In the genomic region with DNA sequence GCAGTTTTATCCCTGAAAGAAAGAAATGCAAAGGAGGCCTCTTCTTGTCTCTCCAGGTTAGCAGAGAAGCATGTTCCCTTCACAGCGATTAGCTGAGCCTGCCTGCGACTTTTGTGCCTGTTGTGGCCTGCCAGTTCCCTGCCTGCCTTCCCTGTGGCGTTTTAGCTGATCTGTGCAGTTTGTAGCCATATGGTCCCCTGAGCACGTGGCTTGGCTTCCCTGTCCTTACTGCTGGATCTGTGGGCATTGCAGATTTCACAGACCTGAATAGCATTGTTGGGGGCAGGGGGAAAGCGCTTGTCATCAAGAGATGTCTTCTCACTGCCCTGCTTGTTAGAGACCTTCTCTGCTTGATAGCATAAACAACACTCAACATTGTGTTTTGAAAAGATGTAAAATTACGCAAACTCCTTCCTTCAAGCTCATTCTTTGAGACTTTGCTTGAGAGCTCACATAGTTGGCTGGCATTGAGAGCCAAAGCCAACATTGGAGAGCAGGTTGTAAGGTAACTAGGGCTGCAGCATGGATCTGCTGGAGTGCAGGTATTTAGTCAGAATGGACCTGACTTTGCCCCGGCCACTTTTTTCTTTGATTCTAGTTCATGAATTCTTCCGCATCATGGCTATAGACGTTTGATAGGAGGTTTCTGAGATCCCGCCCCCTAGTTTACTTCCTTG, we compare ENCODE assay signal across 9 mouse cellular contexts.
DNase-seq lines count a peak whose midpoint lies in the region; ATAC-seq and TF ChIP-seq lines count a peak whose summit lies in the region.
"Had no signal": no experiment of that assay in that cellular context is flagged by ENCODE, and none has a peak within 500 bp of the region (broad histone marks: within the 10 kb centered on the region; RNA-seq: fewer than 3 reads in every experiment).

No protein-coding gene starts in this region.

- H3K27ac ChIP-seq in forebrain, postnatal 0 days (ENCODE audit: low read depth, low read length) = no peak overlapping the region
- H3K27ac ChIP-seq in intestine, embryonic 15.5 days = no peak overlapping the region
- H3K27ac ChIP-seq: liver, embryonic 13.5 days had no signal

- DNase-seq in kidney, adult 18-20 months = peak; percentile 15
- DNase-seq in kidney, postnatal 4 days = no peak
- DNase-seq in forebrain, postnatal 0 days = peak; percentile 56
- DNase-seq in left cerebral cortex, postnatal 14 days (ENCODE audit: low spot score in 2 of 2) = peak; percentile 58 to 69
- peak; percentile 72 to 77 for DNase-seq in right cerebral cortex, postnatal 10 days (ENCODE audit: low spot score in 2 of 2)
- no peak for DNase-seq in thymus, postnatal 36 days
- no peak for DNase-seq in gastrocnemius, postnatal 14 days
- DNase-seq: liver, embryonic 13.5 days had no signal

- H3K36me3 ChIP-seq in forebrain, postnatal 0 days (ENCODE audit: insufficient read depth) = no peaks in the 10 kb centered on the region
- peaks cover 15% of the 10 kb centered on the region for H3K36me3 ChIP-seq in intestine, embryonic 15.5 days

- no peaks in the 10 kb centered on the region for H3K9me3 ChIP-seq in forebrain, postnatal 0 days (ENCODE audit: low read length)
- H3K9me3 ChIP-seq in intestine, embryonic 15.5 days = no peaks in the 10 kb centered on the region
- H3K9me3 ChIP-seq: liver, embryonic 13.5 days had no signal

- H3K4me1 ChIP-seq in forebrain, postnatal 0 days (ENCODE audit: insufficient read depth) = 0 out of 2 replicates have a peak, but pooled peaks cover 6% of the 10 kb centered on the region
- H3K4me1 ChIP-seq in intestine, embryonic 15.5 days (replicated peaks) = no peaks in the 10 kb centered on the region
- H3K4me1 ChIP-seq: liver, embryonic 13.5 days had no signal

- H3K27me3 ChIP-seq in forebrain, postnatal 0 days (ENCODE audit: insufficient read depth, low read length) = no peaks in the 10 kb centered on the region
- H3K27me3 ChIP-seq in intestine, embryonic 15.5 days (replicated peaks) = no peaks in the 10 kb centered on the region
- H3K27me3 ChIP-seq: liver, embryonic 13.5 days had no signal

- no peak for TF ChIP-seq CTCF in forebrain, postnatal 0 days (IDR thresholded peaks at IDR 0.05; ENCODE audit: low read depth)

- intact Hi-C loops in left cerebral cortex, postnatal 14 days (cut with DNase I) = loop anchor here (10.0 kb wide), 1 partner anchor 607 kb away; no protein-coding TSS in a partner anchor
- intact Hi-C loops in gastrocnemius, postnatal 14 days (cut with DNase I; ENCODE audit: low total_unique reads) = loop anchor here (10.0 kb wide), 2 partner anchors 367 to 487 kb away; no protein-coding TSS in a partner anchor

- H3K9ac ChIP-seq in forebrain, postnatal 0 days = no peak overlapping the region
- no peak overlapping the region for H3K9ac ChIP-seq in intestine, embryonic 15.5 days
- H3K9ac ChIP-seq: liver, embryonic 13.5 days had no signal

- ATAC-seq in forebrain, postnatal 0 days = peak; percentile 76
- ATAC-seq in intestine, embryonic 15.5 days = no peak

- H3K4me2 ChIP-seq in forebrain, postnatal 0 days (ENCODE audit: low read depth) = no peak overlapping the region
- H3K4me2 ChIP-seq in intestine, embryonic 15.5 days (replicated peaks) = no peak overlapping the region
- H3K4me2 ChIP-seq: liver, embryonic 13.5 days had no signal

- 60% methylated on average over 10 of the region's 10 CpGs for WGBS in forebrain, postnatal 0 days
- 78% methylated on average over 10 of the region's 10 CpGs for WGBS in intestine, embryonic 15.5 days

- no peak overlapping the region for H3K4me3 ChIP-seq in forebrain, postnatal 0 days (ENCODE audit: low read depth, low read length)
- no peak overlapping the region for H3K4me3 ChIP-seq in intestine, embryonic 15.5 days (replicated peaks)
- H3K4me3 ChIP-seq: liver, embryonic 13.5 days had no signal

Comparison
In these comparisons a context has a peak if more than half of its experiments do, and no peak if none do; other contexts are left out.
1. DNase-seq: peak in kidney, adult 18-20 months (single experiment), forebrain, postnatal 0 days (single experiment), left cerebral cortex, postnatal 14 days (2 of 2) and right cerebral cortex, postnatal 10 days (2 of 2); none in kidney, postnatal 4 days (0 of 2), thymus, postnatal 36 days (0 of 2) and gastrocnemius, postnatal 14 days (single experiment).